Comparison of ENCODE assay signal across 8 mouse cellular contexts in the genomic region with DNA sequence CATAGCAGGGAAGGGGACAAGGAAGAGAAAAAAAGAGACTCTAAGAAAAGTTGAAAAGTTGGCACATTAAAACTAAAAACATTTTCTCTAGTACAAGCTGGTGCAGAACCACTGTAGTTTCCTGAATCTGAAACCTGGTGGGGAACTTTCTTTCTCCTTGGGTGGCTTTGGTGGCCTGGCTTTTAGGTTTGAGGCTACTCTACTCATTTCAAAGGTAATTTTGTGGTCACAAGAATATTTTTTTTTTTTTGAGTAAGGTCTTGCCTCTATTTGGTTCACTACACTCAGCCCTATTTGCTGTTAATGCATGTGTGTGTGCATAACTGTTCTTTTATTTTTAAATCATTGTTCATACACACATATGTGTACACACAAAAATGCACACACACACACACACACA. TPM values are rescaled to one million over a fixed set of nuclear protein-coding genes. Genes with fewer than 3 reads are reported as not detected.
DNase-seq lines count a peak whose midpoint lies in the region; ATAC-seq lines count a peak whose summit lies in the region.

No protein-coding gene starts in this region.

- H3K9me3 ChIP-seq in heart, embryonic 14.5 days (ENCODE audit: control insufficient read depth, low read length) = no peaks in the 10 kb centered on the region
- H3K9me3 ChIP-seq in embryonic facial prominence, embryonic 10.5 days = no peaks in the 10 kb centered on the region
- H3K9me3 ChIP-seq in hindbrain, embryonic 14.5 days (ENCODE audit: control insufficient read depth, low read length) = no peaks in the 10 kb centered on the region
- no peaks in the 10 kb centered on the region for H3K9me3 ChIP-seq in midbrain, embryonic 15.5 days

- no peak for ATAC-seq in heart, embryonic 14.5 days (ENCODE audit: insufficient number of reproducible peaks, insufficient read depth, low FRiP score, low read depth)
- no peak for ATAC-seq in hindbrain, embryonic 14.5 days (ENCODE audit: low FRiP score)
- no peak for ATAC-seq in midbrain, embryonic 15.5 days (replicated peaks)

- H3K36me3 ChIP-seq in heart, embryonic 14.5 days (ENCODE audit: control insufficient read depth, insufficient read depth, low read length) = no peaks in the 10 kb centered on the region
- no peaks in the 10 kb centered on the region for H3K36me3 ChIP-seq in embryonic facial prominence, embryonic 10.5 days (replicated peaks)
- no peaks in the 10 kb centered on the region for H3K36me3 ChIP-seq in hindbrain, embryonic 14.5 days (replicated peaks; ENCODE audit: control insufficient read depth, insufficient read depth)
- H3K36me3 ChIP-seq in midbrain, embryonic 15.5 days (replicated peaks) = no peaks in the 10 kb centered on the region

- H3K9ac ChIP-seq in heart, embryonic 14.5 days (ENCODE audit: low read length) = peak overlapping the region; percentile 88; the same call in 1 of the 2 replicates
- no peak overlapping the region for H3K9ac ChIP-seq in hindbrain, embryonic 14.5 days
- no peak overlapping the region for H3K9ac ChIP-seq in midbrain, embryonic 15.5 days

- DNase-seq in heart, postnatal 25 days (ENCODE audit: low spot score) = no peak
- no peak for DNase-seq in embryonic facial prominence, embryonic 10.5 days (ENCODE audit: low spot score)
- DNase-seq in hindbrain, embryonic 14.5 days (ENCODE audit: low spot score) = no peak
- no peak for DNase-seq in gastrocnemius, postnatal 14 days
- no peak for DNase-seq in adipocyte (ENCODE audit: low spot score)
- no peak for DNase-seq in layer of hippocampus, adult 11-12 months (ENCODE audit: low spot score)

- intact Hi-C loops in heart, postnatal 25 days (cut with DNase I) = loop anchor here (5.0 kb wide), 1 partner anchor 36 kb away; no protein-coding TSS in a partner anchor
- intact Hi-C loops in gastrocnemius, postnatal 14 days (cut with DNase I; ENCODE audit: low total_unique reads) = no loop called here

- no peaks in the 10 kb centered on the region for H3K27me3 ChIP-seq in heart, embryonic 14.5 days (ENCODE audit: control insufficient read depth, insufficient read depth, low read length)
- H3K27me3 ChIP-seq in embryonic facial prominence, embryonic 10.5 days (replicated peaks; ENCODE audit: low read depth, poor library complexity, severe bottlenecking) = peaks cover 40% of the 10 kb centered on the region
- no peaks in the 10 kb centered on the region for H3K27me3 ChIP-seq in hindbrain, embryonic 14.5 days (ENCODE audit: control insufficient read depth, insufficient read depth, low read length)
- H3K27me3 ChIP-seq in midbrain, embryonic 15.5 days (replicated peaks) = no peaks in the 10 kb centered on the region

- H3K4me1 ChIP-seq in heart, embryonic 14.5 days (ENCODE audit: control insufficient read depth in 2 of 2, insufficient read depth in 2 of 2, low read length in 2 of 2) = peaks cover 2 to 14% of the 10 kb centered on the region in 2 experiments; a peak in 3 of 4 replicates
- peaks cover 13% of the 10 kb centered on the region for H3K4me1 ChIP-seq in embryonic facial prominence, embryonic 10.5 days
- H3K4me1 ChIP-seq in hindbrain, embryonic 14.5 days (replicated peaks; ENCODE audit: control insufficient read depth, insufficient read depth, low read length) = no peaks in the 10 kb centered on the region; the same call in 1 of the 2 replicates
- peaks cover 5% of the 10 kb centered on the region for H3K4me1 ChIP-seq in midbrain, embryonic 15.5 days

- H3K4me2 ChIP-seq in heart, embryonic 14.5 days (ENCODE audit: low read length) = peak overlapping the region; percentile 76
- peak overlapping the region; percentile 97 for H3K4me2 ChIP-seq in hindbrain, embryonic 14.5 days (replicated peaks)
- H3K4me2 ChIP-seq in midbrain, embryonic 15.5 days = peak overlapping the region; percentile 98

- peak overlapping the region; percentile 2 to 84; a peak in 2 of 4 replicates for H3K27ac ChIP-seq in heart, embryonic 14.5 days (replicated peaks in 1 of 2; ENCODE audit: control insufficient read depth in 1 of 2, insufficient read depth in 1 of 2, low read depth in 2 of 2, low read length in 2 of 2)
- no peak overlapping the region for H3K27ac ChIP-seq in embryonic facial prominence, embryonic 10.5 days (replicated peaks)
- H3K27ac ChIP-seq in hindbrain, embryonic 14.5 days = no peak overlapping the region
- no peak overlapping the region for H3K27ac ChIP-seq in midbrain, embryonic 15.5 days

- peak overlapping the region; percentile 66 to 75; a peak in 3 of 4 replicates for H3K4me3 ChIP-seq in heart, embryonic 14.5 days (ENCODE audit: control insufficient read depth in 1 of 2, insufficient read depth in 1 of 2, low read depth in 1 of 2, low read length in 2 of 2)
- H3K4me3 ChIP-seq in embryonic facial prominence, embryonic 10.5 days = peak overlapping the region; percentile 61
- peak overlapping the region; percentile 46 for H3K4me3 ChIP-seq in hindbrain, embryonic 14.5 days (replicated peaks; ENCODE audit: low read length)
- peak overlapping the region; percentile 48 for H3K4me3 ChIP-seq in midbrain, embryonic 15.5 days

RNA-seq across cellular contexts. Expression of gene Gucy1a1, which starts 0.4 kb away (rescaled TPM):
- 61.0 and 69.3 TPM in 2 replicates for polyA plus RNA-seq in heart, embryonic 14.5 days (2014; fragmentation: Nextera tagmentation; extraction: Ambion mirVana)
- total RNA-seq in heart, postnatal 25 days (2021) = 10 to 100 TPM; 18.9 to 19.3 TPM
- polyA plus RNA-seq in embryonic facial prominence, embryonic 10.5 days (2016; fragmentation: Nextera tagmentation; extraction: Ambion mirVana) = 2.1 and 2.3 TPM in 2 replicates
- 21.9 and 27.8 TPM in 2 replicates for polyA plus RNA-seq in hindbrain, embryonic 14.5 days (2014; fragmentation: Nextera tagmentation; extraction: Ambion mirVana)
- polyA plus RNA-seq in midbrain, embryonic 15.5 days (2015; fragmentation: Nextera tagmentation; extraction: Ambion mirVana) = 19.1 and 20.4 TPM in 2 replicates
- 10 to 100 TPM; 18.2 TPM for total RNA-seq in gastrocnemius, postnatal 14 days (2021)

Comparison
In these comparisons a context has a peak if more than half of its experiments do, and no peak if none do; other contexts are left out.
1. H3K27ac ChIP-seq: peak in heart, embryonic 14.5 days (2 of 2); none in embryonic facial prominence, embryonic 10.5 days (single experiment), hindbrain, embryonic 14.5 days (single experiment) and midbrain, embryonic 15.5 days (single experiment).
2. Peak in every context shown above with its lines, with median percentiles within 50 percentile points of each other: H3K4me2 ChIP-seq and H3K4me3 ChIP-seq.